Mouse (Mus musculus): ENCODE measurements around the gene Pi16.

Pi16 gene

DNA sequence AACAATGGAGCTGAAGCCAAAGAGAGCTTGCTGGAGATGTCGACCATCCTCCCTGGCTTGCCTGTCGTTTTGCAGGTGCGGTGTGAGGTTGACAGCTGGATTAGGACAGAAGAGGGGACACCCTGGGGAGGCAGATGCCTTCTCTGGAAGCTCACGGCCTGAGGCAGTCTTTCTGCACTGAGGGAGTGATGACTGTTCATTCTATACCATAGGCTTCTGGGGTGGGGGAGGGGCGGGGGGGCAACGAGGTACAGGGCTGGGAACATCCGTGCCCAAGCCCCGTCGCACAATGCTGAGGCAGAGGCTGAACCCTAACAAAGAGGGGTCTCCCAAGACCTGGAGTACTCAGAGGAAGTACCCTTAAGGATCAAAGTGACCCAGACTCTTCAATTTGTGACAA lies 39.4 kb downstream of the Pi16 start:
- DNase-seq (ENCODE audit: low spot score): no peak

DNA sequence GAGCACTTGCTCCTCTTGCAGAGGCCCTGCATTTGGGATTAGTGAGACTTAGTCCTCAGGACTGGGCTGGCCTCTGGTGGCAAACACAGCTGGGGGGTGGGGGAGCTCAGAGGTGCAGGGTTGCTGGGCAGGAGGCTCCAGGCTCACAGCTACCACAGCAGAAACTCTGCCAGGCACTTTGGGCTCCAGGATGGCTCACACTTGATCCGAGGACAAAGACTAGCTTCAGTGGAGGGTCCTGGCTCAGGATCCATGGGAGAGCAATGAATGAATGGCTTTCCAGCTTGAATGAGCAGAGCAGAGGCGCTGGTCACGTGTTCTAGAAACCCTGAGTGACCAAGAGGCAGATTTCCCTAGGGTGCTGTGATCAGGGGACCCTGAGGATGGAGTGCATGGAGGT lies 41.4 kb downstream of the Pi16 start:
- DNase-seq (ENCODE audit: low spot score): no peak

DNA sequence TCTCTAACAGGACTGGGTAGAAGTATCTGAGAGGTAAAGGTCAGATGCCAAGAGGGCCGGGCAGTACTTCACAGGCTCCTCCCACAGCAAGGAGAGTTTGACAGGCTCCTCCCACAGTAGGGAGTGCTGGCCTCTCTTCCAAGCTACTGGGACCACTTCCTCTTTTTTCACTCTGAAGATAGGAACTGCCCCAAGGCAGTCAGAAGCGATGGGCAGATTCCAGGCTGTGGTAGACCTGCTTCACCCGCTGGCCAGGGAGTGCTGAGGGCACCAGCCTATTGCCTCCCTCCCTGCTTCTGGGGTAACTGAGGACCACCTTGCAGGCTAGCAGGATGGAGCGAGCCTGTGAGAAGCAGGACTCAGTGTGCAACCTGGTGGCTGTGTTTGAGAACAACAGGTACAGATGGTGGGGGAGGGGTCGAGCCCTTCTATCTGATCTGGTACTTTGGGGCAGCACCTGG lies 43.3 kb downstream of the Pi16 start, which contains the start of gene Fgd2:
Gene Fgd2, plus strand, starts transcription at position 154 of the 461 bp plus-strand sequence.
- DNase-seq (ENCODE audit: low spot score): peak; percentile 38

DNA sequence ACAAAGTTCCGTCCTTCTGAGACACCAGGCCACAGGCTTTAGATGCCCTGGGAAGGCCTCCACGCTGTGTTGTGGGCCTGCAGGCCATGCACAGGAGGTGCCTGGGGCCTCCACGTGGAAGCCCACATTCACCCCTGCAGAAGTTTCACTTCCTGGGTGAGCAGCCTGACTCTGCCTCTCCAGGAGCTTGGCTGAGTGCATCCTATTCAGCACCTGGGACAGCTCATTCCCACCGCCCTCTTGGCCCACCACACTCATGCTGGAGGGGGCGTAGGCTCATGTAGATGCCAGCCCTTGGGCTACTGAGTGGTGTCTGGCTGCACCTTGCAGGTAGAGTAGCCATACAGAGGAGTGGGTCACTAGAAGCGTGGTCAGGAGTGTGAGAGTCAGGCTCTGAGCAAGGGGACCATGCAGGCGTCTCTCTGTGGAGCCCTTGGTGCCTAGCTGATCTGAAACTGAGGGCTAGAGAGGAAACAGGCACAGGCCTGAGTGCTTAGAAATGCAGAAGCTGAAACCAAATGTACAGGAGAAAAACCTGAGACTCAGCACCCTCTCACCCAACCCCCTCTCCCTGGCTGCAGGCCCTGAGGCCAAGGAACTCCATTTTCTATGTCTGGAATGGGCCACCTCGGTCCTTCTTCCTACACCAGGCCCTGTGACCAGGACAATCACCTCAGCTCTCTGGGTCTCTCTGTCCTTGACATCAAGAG lies 44.7 kb downstream of the Pi16 start:
- DNase-seq (ENCODE audit: low spot score): peak; percentile 49

DNA sequence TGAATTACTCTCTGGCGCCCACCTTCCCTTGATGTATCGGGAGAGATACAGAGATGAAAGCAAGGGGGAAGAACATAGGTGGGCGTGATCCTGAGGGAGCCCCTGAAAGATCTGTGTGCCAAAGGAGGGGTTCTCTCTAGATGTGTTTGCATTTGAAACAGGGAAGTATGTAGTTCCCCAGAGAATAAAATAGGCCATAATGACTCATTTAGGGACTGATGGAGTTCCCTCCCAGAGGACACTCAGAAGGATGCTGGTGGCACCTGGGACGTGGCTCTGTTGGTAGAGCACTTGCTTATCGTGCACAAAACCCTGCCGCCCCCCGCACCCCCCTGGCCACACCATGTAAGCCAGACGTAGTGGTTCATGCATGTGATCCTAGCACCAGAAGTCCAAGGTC lies 45.6 kb downstream of the Pi16 start:
- no peak for DNase-seq (ENCODE audit: low spot score)

DNA sequence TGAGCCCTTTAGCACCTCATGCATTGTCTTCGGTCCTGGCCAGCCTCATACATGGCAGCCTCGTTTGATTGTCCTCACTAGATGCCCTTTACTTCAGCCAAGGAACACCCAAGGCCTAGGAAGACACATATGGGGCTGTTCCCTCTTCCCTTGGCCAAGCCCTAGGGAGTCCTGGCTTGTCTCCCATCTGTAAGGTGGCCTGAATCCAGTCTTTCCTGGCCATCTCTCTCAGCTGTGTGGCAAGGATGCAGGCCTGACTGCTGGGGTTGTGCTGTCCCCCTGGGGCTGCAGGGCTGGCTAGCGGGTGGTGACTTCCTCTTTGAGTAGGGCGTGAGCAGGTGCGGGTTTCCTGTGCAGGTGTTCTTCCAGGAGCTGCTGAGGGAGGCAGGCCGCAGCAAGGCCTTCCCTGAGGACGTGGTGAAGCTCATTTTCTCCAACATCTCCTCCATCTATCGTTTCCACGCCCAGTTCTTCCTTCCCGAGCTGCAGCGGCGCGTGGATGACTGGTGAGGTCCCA lies 47.7 kb downstream of the Pi16 start:
- no peak for DNase-seq (ENCODE audit: low spot score)

DNA sequence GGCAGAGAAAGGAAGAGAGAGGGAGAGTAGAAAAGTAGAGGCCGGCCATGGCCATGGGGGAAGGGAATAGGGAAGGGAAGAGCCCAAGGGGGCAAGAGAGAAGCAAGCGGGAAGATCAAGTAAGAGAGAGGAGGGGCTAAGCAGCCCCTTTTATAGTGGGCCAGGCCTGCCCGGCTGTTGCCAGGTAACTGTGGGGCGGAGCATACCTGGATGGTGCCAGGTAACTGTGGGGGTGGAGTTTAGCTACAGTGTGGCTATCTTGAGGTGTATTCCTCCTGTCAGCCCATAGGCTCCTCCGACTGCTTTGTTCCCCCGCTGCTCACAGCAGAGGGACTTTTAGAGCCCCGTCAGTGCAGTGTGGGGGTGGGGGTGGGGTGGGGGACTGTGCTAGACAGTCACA lies 51.2 kb downstream of the Pi16 start:
- no peak for DNase-seq (ENCODE audit: low spot score)

DNA sequence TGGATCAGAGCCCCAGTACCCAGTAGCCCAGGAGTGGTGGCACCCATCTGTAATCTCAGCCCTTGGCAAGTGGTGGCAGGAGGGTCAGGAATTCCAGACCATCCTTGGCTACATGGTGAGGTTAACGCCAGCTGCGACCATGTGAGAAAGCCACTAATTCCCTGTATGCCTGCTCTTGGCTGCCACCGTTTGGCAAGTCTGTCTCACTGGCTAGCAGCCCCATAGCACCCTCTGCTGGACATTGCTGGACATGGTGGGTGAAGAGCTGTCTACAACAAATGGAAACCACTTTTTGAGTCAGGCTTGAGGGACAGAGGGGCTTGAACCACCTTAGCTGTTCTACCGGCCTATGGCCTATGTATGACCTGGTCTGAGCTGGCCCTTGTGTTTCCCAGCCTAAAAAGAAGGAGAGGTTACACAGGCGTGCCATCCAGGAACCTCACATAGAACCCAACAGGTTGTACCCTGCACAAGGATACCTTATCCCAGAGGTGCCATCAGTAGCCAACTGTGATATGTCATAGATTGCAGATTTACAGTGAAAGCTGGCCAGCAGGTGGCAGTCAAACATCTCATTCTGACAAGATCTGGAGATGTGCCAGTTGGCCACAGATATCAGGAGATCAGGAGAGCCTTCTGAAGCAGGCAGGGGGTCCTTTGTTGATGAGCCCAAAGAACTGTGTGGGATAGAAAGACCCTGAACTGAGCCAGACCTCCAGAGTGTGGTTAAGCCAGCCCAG lies 53.7 kb downstream of the Pi16 start:
- DNase-seq (ENCODE audit: low spot score): peak; percentile 96

DNA sequence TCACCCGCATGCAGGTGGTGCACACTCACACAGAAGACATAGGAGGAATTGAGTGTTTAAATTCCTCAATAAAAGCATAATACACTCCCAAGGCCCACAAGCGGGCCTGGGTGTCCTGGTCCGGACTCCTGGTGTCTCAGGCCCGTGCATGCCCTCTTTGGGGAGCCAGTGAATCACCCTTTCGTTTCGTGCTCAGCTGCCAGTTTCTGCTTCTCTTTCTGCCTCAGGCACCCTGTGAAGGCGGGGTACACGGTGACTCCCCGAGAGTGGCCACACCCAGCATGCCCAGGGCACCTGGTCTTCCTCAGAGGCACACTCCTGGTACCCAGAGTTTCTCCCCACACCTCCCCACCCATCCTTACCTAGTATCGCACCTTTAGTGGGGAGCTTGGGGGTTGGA lies 58.4 kb downstream of the Pi16 start:
- no peak for DNase-seq (ENCODE audit: low spot score)

DNA sequence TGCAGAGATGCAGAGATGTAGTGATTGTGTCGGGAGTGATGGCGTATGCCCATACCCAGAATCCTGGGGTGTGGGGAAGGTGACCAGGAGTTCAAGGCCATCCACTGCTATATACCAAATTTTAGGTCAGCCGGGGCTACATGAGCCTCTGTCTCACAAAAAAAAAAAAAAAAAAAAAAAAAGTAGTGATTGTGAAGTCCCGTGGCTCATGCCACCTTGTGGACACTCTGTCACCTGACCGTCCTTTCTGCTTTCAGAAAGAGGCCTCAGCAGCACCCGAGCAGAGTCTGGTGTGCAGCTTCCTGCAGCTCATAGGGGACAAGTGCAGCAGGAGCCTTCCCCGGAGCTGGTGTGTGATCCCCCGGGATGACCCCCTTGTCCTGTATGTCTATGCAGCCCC lies 60.6 kb downstream of the Pi16 start:
- DNase-seq (ENCODE audit: low spot score): no peak
